Mouse (Mus musculus) lung, postnatal 0 days (tissue): ENCODE measurements around the gene Mrpl34.

Source experiments
- CTCF ChIP-seq: IDR thresholded peaks from 2 replicates; pipeline ENCODE4 v1.5.1; 2016; ENCODE audit warnings: antibody characterized with exemption, mild to moderate bottlenecking
- EP300 ChIP-seq: IDR thresholded peaks from 2 replicates; pipeline ENCODE4 v1.6.1; 2016; ENCODE audit warnings: antibody characterized with exemption, mild to moderate bottlenecking, control low read depth

GRCm38 (mm10) chr8:71437041-71437440 is 27.7 kb upstream of the Mrpl34 start:
- TF ChIP-seq CTCF, result no peak
- no peak for TF ChIP-seq EP300
